Mouse (Mus musculus) hindbrain, embryonic 12.5 days (tissue): ENCODE results near the gene Atxn7l2. TPM values are rescaled to one million over a fixed set of nuclear protein-coding genes. Genes with fewer than 3 reads are reported as not detected.

Experiments used
- ATAC-seq: fragments of 200-750 bp; cut with Nextera tagmentation; 2 replicates; pipeline ENCODE4 v1.8.0; 2017; ENCODE audit warnings: moderate TSS enrichment; ENCODE audit not compliant: low FRiP score
- H3K27ac ChIP-seq: fragments of 300-500 bp; sonication (generic); 2 replicates; pipeline ENCODE4 v1.5.1; 2016; ENCODE audit warnings: mild to moderate bottlenecking
- H3K27me3 ChIP-seq: fragments of 300-500 bp; sonication (generic); 2 replicates; pipeline ENCODE4 v1.6.1; 2016; ENCODE audit warnings: mild to moderate bottlenecking
- H3K36me3 ChIP-seq: fragments of 300-500 bp; sonication (generic); 2 replicates; pipeline ENCODE4 v1.6.1; 2016; ENCODE audit warnings: mild to moderate bottlenecking
- H3K4me1 ChIP-seq: fragments of 300-500 bp; sonication (generic); 2 replicates; pipeline ENCODE4 v1.6.1; 2016
- H3K4me2 ChIP-seq: fragments of 300-500 bp; sonication (generic); replicated peaks from 2 replicates; pipeline ENCODE4 v1.6.1; 2016; ENCODE audit warnings: mild to moderate bottlenecking
- H3K4me3 ChIP-seq: fragments of 300-500 bp; sonication (generic); 2 replicates; pipeline ENCODE4 v1.5.1; 2016; ENCODE audit warnings: mild to moderate bottlenecking
- H3K9ac ChIP-seq: fragments of 300-500 bp; sonication (generic); 2 replicates; pipeline ENCODE4 v1.6.1; 2016; ENCODE audit warnings: mild to moderate bottlenecking, moderate library complexity
- H3K9me3 ChIP-seq: fragments of 300-500 bp; sonication (generic); replicated peaks from 2 replicates; pipeline ENCODE4 v1.6.1; 2016; ENCODE audit warnings: mild to moderate bottlenecking
- WGBS: fragments of 180-500 bp; shearing (Covaris S2); methylation state at CpG from one replicate; pipeline ENCODE4 v1.1.7; 2016; 5-methylcytosine and 5-hydroxymethylcytosine counted together
- polyA plus RNA-seq: library from polyadenylated mRNA; unstranded; fragments of >200 nt; fragmentation: Nextera tagmentation; extraction: Ambion mirVana; gene quantifications from 2 replicates; pipeline ENCODE4 v1.2.1, GENCODE M21; 2016

Gene Atxn7l2
- polyA plus RNA-seq, 1 experiment from 2014 or later, result 27.6 TPM

DNA sequence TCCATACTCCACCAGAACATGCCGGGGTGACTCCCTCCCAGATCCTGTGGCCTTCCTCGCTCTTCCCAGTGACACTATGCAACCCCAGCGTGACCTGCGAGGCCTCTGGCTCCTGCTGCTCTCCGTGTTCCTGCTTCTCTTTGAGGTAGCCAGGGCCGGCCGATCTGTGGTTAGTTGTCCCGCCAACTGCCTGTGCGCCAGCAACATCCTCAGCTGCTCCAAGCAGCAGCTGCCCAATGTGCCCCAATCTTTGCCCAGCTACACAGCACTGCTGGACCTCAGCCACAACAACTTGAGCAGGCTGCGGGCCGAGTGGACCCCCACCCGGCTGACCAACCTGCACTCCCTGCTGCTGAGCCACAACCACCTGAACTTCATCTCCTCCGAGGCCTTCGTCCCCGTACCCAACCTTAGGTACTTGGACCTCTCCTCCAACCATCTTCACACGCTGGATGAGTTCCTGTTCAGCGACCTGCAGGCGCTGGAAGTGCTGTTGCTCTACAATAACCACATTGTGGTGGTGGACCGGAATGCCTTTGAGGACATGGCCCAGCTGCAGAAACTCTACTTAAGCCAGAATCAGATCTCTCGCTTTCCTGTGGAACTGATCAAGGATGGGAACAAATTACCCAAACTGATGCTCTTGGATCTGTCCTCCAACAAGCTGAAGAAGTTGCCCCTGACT lies 23.5 kb downstream of the Atxn7l2 start:
- WGBS, result 59% methylated on average over 20 of the region's 20 CpGs

DNA sequence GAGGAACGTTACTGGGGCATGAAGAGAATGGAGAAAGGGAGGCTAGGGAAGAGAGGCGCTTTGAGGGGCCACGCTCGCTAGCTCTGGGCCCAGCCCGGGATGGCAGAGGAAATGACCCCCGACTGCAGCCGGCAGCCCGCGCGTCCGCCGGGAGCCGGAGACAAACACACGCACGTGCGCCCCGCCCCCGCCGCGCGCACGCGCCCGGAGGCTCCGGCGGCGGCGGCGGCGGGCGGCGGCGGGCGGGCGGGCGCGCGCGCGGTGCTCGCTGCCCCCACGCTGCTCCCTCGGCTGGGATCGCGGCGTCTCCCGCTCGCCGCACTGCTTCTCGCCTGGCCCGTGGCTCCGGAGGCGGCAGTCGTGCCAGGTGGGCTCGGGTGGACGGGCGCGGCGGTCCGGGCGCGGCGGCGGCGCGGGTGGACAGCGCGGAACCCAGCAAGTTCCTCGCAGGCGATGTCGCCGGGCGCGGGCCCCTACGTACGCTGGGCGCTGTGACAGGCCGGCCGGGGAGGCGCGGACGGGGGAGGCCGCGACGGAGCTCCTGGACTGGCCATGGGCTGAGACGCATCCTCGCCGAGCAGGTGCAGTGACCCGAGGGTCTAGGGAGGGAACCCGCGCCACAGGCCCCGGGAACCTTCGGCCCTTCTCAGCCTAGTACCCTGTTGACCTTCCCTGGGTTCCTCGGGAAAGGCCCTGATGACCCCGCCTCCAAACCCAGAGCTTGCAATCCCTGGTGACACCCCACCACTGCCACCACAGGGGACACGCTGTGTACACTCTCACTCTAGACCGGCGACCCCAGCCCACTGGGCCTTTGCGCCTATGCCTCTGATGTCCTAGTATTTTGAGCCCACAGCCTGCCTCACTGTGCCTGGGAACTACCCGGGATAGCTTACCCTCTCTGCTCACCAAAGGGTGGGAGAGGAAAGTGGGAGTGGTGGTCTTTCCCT lies 24.4 kb downstream of the Atxn7l2 start, which contains the start of gene Amigo1:
Amigo1 (plus strand) TSS at position 238 of the 950 bp plus-strand sequence.
- no peaks in the 10 kb centered on the region for H3K9me3 ChIP-seq
- peak within 1 kb of the TSS; percentile 80 for H3K9ac ChIP-seq
- peak within 1 kb of the TSS; percentile 71; the same call in 1 of the 2 replicates for H3K27ac ChIP-seq
- peak within 1 kb of the TSS; percentile 89 for H3K4me2 ChIP-seq
- H3K27me3 ChIP-seq, result peaks cover 16% of the 10 kb centered on the region
- peak within 1 kb of the TSS; percentile 77 for H3K4me3 ChIP-seq
- peak; percentile 81 for ATAC-seq
- H3K4me1 ChIP-seq, result peaks cover 34% of the 10 kb centered on the region
- 0 out of 2 replicates have a peak, but pooled peaks cover 4% of the 10 kb centered on the region for H3K36me3 ChIP-seq
- WGBS, result under 1% methylated on average over 53 of the region's 100 CpGs

More for the DNA sequence above, 23.5 kb downstream of the Atxn7l2 start:
- Histone ChIP-seq H3K36me3 (0 out of 2 replicates have a peak, but pooled peaks cover 4% of the 10 kb centered on the region), H3K4me1 (peaks cover 34% of the 10 kb centered on the region), H3K9me3 (no peaks in the 10 kb centered on the region), H3K4me3 (peak overlapping the region; percentile 77), H3K27me3 (peaks cover 16% of the 10 kb centered on the region), H3K4me2 (peak overlapping the region; percentile 89), H3K9ac (peak overlapping the region; percentile 80), H3K27ac (no peak overlapping the region)
- 0 out of 2 replicates have a peak, but pooled peaks have one; percentile 3 for ATAC-seq

DNA sequence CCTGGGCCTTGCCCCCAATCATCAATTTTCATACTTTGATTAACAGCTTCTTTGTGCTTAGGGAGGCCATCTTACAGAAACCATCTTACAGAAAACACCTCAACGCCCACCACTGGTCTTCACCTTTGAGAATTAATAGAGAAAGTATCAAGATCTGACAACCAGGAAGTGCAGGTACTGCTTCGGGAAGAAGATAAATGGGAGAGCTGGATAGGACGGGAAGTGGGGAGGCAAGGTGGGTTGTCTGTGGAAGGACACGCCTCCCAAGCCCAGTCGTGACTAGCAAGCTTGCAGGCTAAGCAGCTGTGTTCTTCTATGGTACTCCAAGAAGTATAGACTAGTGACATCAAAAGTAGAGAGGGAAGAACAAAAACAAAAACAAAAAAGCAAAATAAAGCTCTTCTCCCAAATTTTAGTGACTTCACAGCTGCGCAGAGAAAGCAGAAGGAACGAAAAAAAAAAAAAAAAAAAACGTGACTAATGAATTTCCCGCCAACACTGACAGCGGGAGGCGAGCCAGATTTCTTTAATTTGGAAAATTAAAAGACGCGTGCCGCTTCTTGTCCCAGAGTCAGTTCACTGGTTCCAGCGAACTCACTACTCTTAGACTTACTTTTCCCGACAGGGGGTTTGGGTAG lies 25.2 kb downstream of the Atxn7l2 start:
- H3K9me3 ChIP-seq, result no peaks in the 10 kb centered on the region
- peak overlapping the region; percentile 77 for H3K4me3 ChIP-seq
- peak overlapping the region; percentile 80; the same call in 1 of the 2 replicates for H3K9ac ChIP-seq
- no peaks in the 10 kb centered on the region for H3K36me3 ChIP-seq
- H3K4me2 ChIP-seq, result peak overlapping the region; percentile 89
- peaks cover 34% of the 10 kb centered on the region for H3K4me1 ChIP-seq
- WGBS, result 3% methylated on average over 16 of the region's 16 CpGs
- no peak overlapping the region for H3K27ac ChIP-seq
- peaks cover 16% of the 10 kb centered on the region for H3K27me3 ChIP-seq
- ATAC-seq, result no peak; the same call in 1 of the 2 replicates

DNA sequence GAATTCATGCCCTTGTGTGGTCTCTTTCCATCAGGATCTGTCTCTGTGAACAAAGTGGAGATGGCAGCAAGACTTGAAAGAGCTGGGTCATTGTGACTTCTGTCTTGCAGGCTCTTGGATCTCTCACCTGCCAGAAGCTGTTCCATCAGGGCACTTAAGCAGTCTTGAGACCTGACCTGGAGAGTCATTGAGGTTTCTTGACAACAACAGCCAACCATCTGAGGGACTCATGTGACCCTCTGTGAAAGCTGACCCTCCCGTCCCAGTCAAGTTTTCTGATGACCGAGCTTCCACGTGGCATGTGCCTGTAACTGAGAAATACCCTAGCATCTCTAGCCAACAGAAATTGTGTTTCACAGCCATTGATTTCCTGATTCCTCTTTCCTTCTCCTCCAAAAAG lies 26.0 kb downstream of the Atxn7l2 start:
- no peak overlapping the region for H3K27ac ChIP-seq
- ATAC-seq, result no peak
- H3K36me3 ChIP-seq, result no peaks in the 10 kb centered on the region
- peaks cover 31% of the 10 kb centered on the region for H3K4me1 ChIP-seq
- no peak overlapping the region for H3K4me2 ChIP-seq
- H3K4me3 ChIP-seq, result no peak overlapping the region
- H3K9me3 ChIP-seq, result no peaks in the 10 kb centered on the region
- peaks cover 16% of the 10 kb centered on the region for H3K27me3 ChIP-seq
- 76% methylated on average over 3 of the region's 3 CpGs for WGBS
- no peak overlapping the region for H3K9ac ChIP-seq

DNA sequence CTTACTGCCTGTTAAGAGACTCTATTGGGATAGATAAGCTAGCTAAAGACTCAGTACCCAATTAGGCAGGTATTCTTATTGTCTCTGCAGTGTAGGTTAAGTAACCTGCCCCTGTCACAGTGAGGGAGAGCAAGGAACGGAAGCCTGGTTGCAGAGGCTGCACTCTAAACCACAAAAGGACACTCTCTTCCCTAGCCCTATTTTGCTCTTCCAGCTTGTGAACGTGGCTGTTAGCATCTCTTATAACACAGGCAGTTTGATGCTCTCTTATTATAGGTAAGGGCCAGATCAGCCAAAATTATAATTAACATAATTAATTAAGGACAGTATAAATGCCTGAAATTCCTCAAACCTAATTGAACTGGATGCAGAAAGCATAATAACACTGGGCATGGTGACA lies 30.2 kb downstream of the Atxn7l2 start:
- H3K4me3 ChIP-seq, result no peak overlapping the region
- no peak overlapping the region for H3K27ac ChIP-seq
- H3K9me3 ChIP-seq, result no peaks in the 10 kb centered on the region
- no peak for ATAC-seq
- peaks cover 9% of the 10 kb centered on the region; the same call in 1 of the 2 replicates for H3K27me3 ChIP-seq
- H3K9ac ChIP-seq, result no peak overlapping the region
- WGBS, result 55% methylated on average over 2 of the region's 2 CpGs
- H3K4me2 ChIP-seq, result no peak overlapping the region
- H3K4me1 ChIP-seq, result peaks cover 3% of the 10 kb centered on the region
- H3K36me3 ChIP-seq, result no peaks in the 10 kb centered on the region

DNA sequence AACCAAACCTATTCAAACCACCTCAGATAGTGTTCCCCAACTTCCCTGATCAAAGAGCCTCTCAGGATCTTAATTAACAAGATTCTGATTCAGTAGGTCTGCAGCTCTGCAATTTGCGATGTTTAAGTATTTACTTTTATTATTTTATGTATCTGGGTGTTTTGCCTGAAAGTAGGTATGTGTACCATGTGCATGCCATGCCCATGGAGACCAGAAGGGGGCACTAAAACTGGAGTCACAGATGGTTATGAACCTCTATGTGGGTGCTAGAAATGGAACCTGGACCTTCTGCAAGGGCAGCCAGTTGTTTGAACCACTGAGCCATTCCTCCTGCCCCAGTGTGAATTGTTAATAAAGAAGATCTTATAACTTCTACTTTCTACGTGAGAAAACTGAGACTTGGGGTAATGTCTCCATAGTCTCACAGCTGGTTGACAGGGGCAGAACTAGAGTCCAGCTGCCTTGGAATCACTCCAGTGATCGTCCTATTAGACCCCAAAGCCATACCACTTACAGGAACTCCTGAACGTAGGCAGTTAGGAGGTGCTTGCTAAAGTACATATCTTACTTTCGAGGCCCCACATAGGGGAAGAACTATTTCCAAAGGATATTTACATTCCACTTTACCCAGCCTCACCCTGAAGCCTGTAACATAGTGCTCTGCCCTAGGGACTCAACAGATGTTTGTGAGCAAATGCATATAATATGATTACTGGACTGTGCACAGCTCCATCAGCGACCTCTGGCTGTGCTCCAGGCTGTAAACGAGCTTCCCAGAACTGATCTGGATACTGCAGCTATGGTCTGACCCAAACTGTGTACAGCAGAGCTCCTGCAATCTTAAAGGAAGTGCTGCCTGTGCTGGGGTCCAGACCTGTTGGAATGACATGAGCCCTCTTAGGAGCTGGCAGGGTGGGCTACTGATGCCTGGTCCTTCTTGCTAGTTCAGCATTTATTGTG lies 31.7 kb downstream of the Atxn7l2 start:
- Histone ChIP-seq H3K4me3 (no peak overlapping the region), H3K27ac (no peak overlapping the region), H3K36me3 (no peaks in the 10 kb centered on the region), H3K4me1 (peaks cover 12% of the 10 kb centered on the region), H3K9ac (no peak overlapping the region), H3K27me3 (no peaks in the 10 kb centered on the region), H3K4me2 (no peak overlapping the region), H3K9me3 (no peaks in the 10 kb centered on the region)
- ATAC-seq, result no peak
- 81% methylated on average over 7 of the region's 7 CpGs for WGBS

DNA sequence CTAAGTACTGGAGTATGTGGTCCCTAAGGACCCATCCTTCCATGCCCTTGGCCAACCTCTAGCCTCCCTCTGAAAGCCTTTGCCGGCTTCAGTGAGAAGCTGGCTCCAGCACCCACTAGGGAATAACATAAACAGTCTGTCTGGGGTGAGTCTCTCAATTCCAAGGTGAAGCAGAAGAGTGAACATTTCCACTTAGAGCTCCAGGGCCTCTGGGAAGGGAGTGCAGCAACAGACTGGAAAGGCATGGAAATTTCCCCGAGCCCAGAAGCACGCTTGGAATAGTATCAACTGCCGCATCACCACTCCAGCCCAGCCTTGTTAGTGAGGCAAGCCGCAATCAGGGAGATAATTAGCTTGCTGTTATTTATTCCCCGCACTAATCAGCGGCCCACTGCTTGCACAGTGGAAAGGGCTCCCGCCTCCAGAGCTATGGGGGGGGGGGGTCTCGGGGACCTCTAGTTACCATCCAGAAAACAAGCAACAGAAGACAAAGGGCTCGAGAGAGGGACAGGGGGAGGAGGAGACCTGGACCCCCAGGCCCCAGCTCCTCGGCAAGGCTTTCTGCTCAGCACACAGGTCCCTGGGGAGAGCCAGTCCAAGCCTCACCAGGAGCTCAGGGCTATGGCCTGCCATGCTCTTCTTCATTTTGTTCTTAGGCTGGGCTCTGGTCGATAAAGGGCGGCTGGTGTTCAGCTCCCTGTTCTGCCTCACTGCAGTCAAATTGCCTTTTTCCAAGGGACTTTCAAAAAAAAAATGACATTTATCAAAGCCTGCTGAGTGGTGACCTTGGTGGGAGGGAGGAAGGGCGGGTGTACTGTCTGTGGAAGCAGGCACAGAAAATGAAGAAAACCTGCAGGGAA lies 35.8 kb downstream of the Atxn7l2 start:
- Histone ChIP-seq H3K9me3 (no peaks in the 10 kb centered on the region), H3K4me3 (no peak overlapping the region), H3K27ac (peak overlapping the region; percentile 86), H3K36me3 (no peaks in the 10 kb centered on the region), H3K4me1 (peaks cover 12% of the 10 kb centered on the region), H3K4me2 (peak overlapping the region; percentile 32), H3K27me3 (no peaks in the 10 kb centered on the region), H3K9ac (no peak overlapping the region; the same call in 1 of the 2 replicates)
- peak; percentile 82 for ATAC-seq
- 28% methylated on average over 14 of the region's 14 CpGs for WGBS

DNA sequence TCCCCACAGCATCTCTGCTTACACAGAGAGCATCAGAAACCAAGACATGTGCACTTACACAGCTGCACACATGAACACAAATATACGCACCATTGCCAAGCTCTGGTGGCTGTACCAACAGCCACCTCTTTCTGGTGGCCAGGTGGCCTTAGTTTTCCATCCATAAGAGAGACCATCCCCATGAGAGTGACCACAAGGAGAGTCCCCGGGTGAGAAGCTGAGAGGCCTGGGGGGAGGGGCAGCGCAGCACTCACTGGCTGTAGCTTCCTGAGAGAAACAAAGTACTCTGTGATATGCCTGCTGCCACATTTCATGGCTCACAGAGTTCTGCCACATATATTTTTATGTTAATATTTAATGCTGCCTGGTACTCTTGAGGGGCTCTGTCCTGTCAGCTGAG lies 41.5 kb downstream of the Atxn7l2 start:
- peak overlapping the region; percentile 86; the same call in 1 of the 2 replicates for H3K27ac ChIP-seq
- H3K4me1 ChIP-seq, result peaks cover 47% of the 10 kb centered on the region
- H3K27me3 ChIP-seq, result no peaks in the 10 kb centered on the region
- WGBS, result 39% methylated on average over 3 of the region's 3 CpGs
- 0 out of 2 replicates have a peak overlapping the region, but pooled peaks have one; percentile 24 for H3K9ac ChIP-seq
- H3K36me3 ChIP-seq, result no peaks in the 10 kb centered on the region
- H3K9me3 ChIP-seq, result no peaks in the 10 kb centered on the region
- no peak overlapping the region for H3K4me2 ChIP-seq
- no peak overlapping the region for H3K4me3 ChIP-seq
- no peak for ATAC-seq

DNA sequence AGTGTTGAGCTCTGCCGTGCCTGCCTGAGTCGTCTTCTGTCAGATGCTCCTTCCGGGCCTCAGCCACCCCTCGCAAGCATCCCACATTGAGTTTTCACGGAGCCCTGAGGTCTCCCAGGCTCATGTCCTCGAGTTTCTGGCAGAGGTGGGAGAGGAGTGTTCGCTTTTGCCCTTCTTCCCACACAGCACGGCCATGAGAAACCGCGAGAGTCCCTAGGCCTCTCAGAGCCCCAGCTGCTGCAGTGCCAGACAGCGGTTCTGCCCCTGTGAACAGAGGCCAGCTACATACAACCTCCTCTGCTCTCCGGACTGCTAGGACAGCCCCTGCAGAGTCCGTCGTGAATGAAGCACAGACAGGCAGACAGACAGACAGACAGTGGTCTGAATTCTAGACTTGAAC lies 43.2 kb downstream of the Atxn7l2 start:
- Histone ChIP-seq H3K4me2 (no peak overlapping the region; the same call in 1 of the 2 replicates), H3K4me3 (no peak overlapping the region), H3K36me3 (no peaks in the 10 kb centered on the region), H3K9ac (no peak overlapping the region), H3K4me1 (peaks cover 47% of the 10 kb centered on the region), H3K27ac (peak overlapping the region; percentile 86), H3K27me3 (no peaks in the 10 kb centered on the region), H3K9me3 (no peaks in the 10 kb centered on the region)
- ATAC-seq, result no peak; the same call in 1 of the 2 replicates
- 38% methylated on average over 14 of the region's 14 CpGs for WGBS

DNA sequence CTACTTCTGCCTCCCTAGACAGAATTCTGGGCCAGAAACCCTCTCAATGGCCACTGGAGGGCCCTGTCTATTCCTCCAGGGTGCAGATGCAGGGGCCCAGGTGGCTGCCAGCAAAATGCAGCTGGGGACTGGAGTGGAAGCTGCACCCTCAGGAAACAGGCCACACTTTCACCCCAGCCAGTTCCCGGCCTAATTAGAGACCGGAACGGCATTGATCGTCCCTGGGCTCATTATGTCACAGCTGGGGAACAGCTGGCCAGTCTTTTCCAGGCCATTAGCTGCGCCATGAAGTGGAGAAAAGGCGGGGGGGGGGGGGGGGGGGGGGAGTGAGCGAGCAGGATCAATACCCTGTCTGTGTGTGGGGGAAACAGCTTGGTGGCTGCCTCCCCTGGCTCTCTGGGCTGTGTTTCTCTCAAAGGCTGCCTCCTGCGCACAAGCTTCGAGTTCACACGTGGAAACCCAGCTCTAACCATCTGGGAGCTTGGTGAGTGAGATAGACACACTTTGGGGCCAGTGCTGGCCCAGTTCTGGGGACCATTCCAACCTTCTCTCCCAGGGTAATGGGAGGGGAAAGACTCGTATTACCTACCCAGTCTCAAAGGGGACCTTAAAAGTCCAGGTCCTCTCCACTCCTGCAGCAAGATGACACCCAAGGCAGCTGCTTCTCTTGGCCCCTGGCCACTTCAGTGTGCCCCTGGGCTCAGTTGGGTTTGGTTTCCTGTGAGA lies 44.1 kb downstream of the Atxn7l2 start:
- Histone ChIP-seq H3K4me2 (no peak overlapping the region; the same call in 1 of the 2 replicates), H3K27ac (peak overlapping the region; percentile 86), H3K4me3 (no peak overlapping the region), H3K4me1 (peaks cover 47% of the 10 kb centered on the region), H3K27me3 (no peaks in the 10 kb centered on the region), H3K9me3 (no peaks in the 10 kb centered on the region), H3K9ac (no peak overlapping the region), H3K36me3 (no peaks in the 10 kb centered on the region)
- 6% methylated on average over 11 of the region's 11 CpGs for WGBS
- ATAC-seq, result peak; percentile 65
